Mouse (Mus musculus) CD4-positive naive resting alpha-beta T cell, adult 76 days (primary cell): ENCODE data around the gene Slc37a2. TPM values are rescaled to one million over a fixed set of nuclear protein-coding genes. Genes with fewer than 3 reads are reported as not detected.

Experiments used
- total RNA-seq: library from RNA; stranded (reverse); gene quantifications from one replicate; pipeline ENCODE4 v1.2.4, GENCODE M21; 2023

The Slc37a2 gene
- 3.9 TPM for total RNA-seq

GRCm38 (mm10) chr9:37255149-37255888, at the start of gene Slc37a2:
Gene Slc37a2, minus strand, starts transcription at chr9:37255738.

GRCm38 (mm10) chr9:37207929-37208411, 47.6 kb downstream of the Slc37a2 start, which contains the start of gene Tmem218:
Gene Tmem218, plus strand, starts transcription at chr9:37208223.

Other genes with a start within 250 kb of the Slc37a2 start
- gene Pknox2, start 108.3 kb downstream of the Slc37a2 start, total RNA-seq, result not detected
- 0.41 TPM for gene Tmem218, start 47.5 kb downstream of the Slc37a2 start, total RNA-seq
- gene Ccdc15, start 92.7 kb upstream of the Slc37a2 start, total RNA-seq, result 13.5 TPM
- gene Hepacam, start 111.6 kb upstream of the Slc37a2 start, total RNA-seq, result not detected
- gene Robo4, start 146.2 kb upstream of the Slc37a2 start, total RNA-seq, result not detected
- not detected for gene Robo3, start 177.5 kb upstream of the Slc37a2 start, total RNA-seq
- 43.1 TPM for gene Msantd2, start 233.6 kb upstream of the Slc37a2 start, total RNA-seq